Mouse (Mus musculus) kidney, embryonic 15.5 days (tissue): ENCODE results near the gene Mtus2. TPM values are rescaled to one million over a fixed set of nuclear protein-coding genes. Genes with fewer than 3 reads are reported as not detected.
"Not testable (repeated sequence)": the region's sequence is repeated elsewhere in the genome, so short reads cannot be mapped to it uniquely, and the experiment has no call there.

Experiments
- ATAC-seq: fragments of 200-750 bp; cut with Nextera tagmentation; replicated peaks from 2 replicates; pipeline ENCODE4 v1.8.0; 2017; ENCODE audit warnings: moderate TSS enrichment; ENCODE audit not compliant: low FRiP score
- H3K27ac ChIP-seq: fragments of 300-500 bp; sonication (generic); 2 replicates; pipeline ENCODE4 v1.5.1; 2015; ENCODE audit warnings: mild to moderate bottlenecking, inconsistent platforms
- H3K27me3 ChIP-seq: fragments of 300-500 bp; sonication (generic); 2 replicates; pipeline ENCODE4 v1.6.1; 2015; ENCODE audit warnings: inconsistent platforms
- H3K36me3 ChIP-seq: fragments of 300-500 bp; sonication (generic); 2 replicates; pipeline ENCODE4 v1.6.1; 2015; ENCODE audit warnings: inconsistent platforms
- H3K4me1 ChIP-seq: fragments of 300-500 bp; sonication (generic); 2 replicates; pipeline ENCODE4 v1.6.1; 2015; ENCODE audit warnings: inconsistent platforms
- H3K4me2 ChIP-seq: fragments of 300-500 bp; sonication (generic); 2 replicates; pipeline ENCODE4 v1.6.1; 2015; ENCODE audit warnings: moderate library complexity, mild to moderate bottlenecking, inconsistent platforms
- H3K4me3 ChIP-seq: fragments of 300-500 bp; sonication (generic); replicated peaks from 2 replicates; pipeline ENCODE4 v1.5.1; 2015; ENCODE audit warnings: mild to moderate bottlenecking, inconsistent platforms
- H3K9ac ChIP-seq: fragments of 300-500 bp; sonication (generic); 2 replicates; pipeline ENCODE4 v1.6.1; 2015; ENCODE audit warnings: mild to moderate bottlenecking, inconsistent platforms
- H3K9me3 ChIP-seq: fragments of 300-500 bp; sonication (generic); replicated peaks from 2 replicates; pipeline ENCODE4 v1.6.1; 2016; ENCODE audit warnings: inconsistent platforms
- WGBS: fragments of 180-500 bp; shearing (Covaris S2); methylation state at CpG from one replicate; pipeline ENCODE4 v1.1.7; 2015; ENCODE audit warnings: mixed read lengths; 5-methylcytosine and 5-hydroxymethylcytosine counted together
- polyA plus RNA-seq: library from polyadenylated mRNA; unstranded; fragments of >200 nt; fragmentation: Nextera tagmentation; extraction: Ambion mirVana; gene quantifications from 2 replicates; pipeline ENCODE4 v1.2.1, GENCODE M21; 2015

Mtus2 gene
- polyA plus RNA-seq, 1 experiment from 2014 or later, result 3.6 TPM

DNA sequence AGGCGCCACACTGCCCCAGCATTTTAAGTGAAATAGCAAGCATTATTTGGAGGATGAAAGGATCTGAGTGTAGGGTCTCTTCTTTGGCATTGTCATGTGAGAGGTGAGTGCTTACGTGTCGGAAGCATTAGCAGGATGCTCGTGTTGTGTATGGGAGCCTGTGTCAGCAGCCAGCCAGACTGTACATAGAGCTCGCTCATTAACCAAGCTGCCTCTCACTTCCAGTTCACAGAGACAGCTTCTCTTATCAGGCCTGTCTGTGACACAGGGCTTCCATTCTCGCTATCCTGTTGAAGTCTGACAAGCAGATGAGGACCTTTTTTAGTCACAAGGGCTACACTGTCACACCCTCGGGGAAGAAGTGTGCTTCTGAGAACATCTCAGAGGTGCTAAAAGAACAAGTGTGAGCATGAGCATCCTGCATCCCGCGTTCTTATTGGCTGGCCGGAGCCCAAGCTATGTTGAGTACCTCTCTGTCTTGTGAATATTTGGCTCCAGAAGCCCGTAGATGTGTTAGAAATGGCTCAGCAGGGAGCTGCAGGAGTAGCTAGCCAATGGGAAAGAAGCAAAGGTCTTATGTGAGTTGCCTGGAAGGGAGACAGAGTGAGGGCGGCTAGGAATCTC is 189.2 kb downstream of the Mtus2 start:
- no peak for ATAC-seq
- WGBS, result 82% methylated on average over 12 of the region's 12 CpGs
- no peaks in the 10 kb centered on the region for H3K4me1 ChIP-seq
- no peak overlapping the region for H3K9ac ChIP-seq
- H3K27ac ChIP-seq, result no peak overlapping the region
- no peaks in the 10 kb centered on the region for H3K27me3 ChIP-seq
- H3K4me2 ChIP-seq, result no peak overlapping the region
- no peak overlapping the region for H3K4me3 ChIP-seq
- no peaks in the 10 kb centered on the region for H3K36me3 ChIP-seq
- 0 out of 2 replicates have a peak, but pooled peaks cover 4% of the 10 kb centered on the region for H3K9me3 ChIP-seq

DNA sequence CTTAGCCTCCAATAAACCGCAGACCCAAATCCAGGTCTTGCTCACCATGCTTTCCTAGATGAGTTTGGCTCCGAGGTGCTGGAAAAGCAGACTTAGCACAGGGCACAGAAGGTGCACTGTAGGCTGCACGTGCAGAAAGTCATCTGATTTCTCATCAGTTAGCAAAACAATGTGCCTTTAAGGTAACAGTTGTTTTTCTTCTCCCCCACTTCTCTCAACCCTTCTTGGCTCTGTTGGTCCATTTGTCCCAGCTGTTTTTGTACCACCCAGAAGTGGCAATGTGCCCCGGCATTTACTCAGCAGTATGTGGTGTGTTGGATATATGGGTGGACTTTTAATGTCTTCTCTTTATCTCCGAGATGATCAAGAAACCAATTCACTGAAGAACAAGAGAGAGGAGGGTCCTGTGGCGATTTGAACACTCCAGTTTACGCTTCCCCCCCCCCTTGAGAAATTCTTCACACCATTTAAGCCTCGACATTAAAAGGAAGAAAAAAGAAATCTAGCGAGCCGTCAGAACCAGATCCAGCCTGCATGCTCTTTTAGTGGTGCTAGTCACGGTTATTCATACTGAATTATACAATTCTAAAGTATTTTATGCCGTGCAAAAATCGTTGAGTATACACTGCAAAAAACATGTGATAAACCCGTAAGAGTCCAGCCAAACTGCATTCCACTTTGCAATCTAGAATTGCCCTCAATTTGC is 194.9 kb downstream of the Mtus2 start:
- no peak overlapping the region for H3K9ac ChIP-seq
- no peaks in the 10 kb centered on the region for H3K36me3 ChIP-seq
- H3K27ac ChIP-seq, result no peak overlapping the region
- no peak overlapping the region for H3K4me2 ChIP-seq
- H3K4me1 ChIP-seq, result 0 out of 2 replicates have a peak, but pooled peaks cover 4% of the 10 kb centered on the region
- WGBS, result 61% methylated on average over 14 of the region's 14 CpGs
- H3K27me3 ChIP-seq, result no peaks in the 10 kb centered on the region
- no peak overlapping the region for H3K4me3 ChIP-seq
- H3K9me3 ChIP-seq, result 0 out of 2 replicates have a peak, but pooled peaks cover 4% of the 10 kb centered on the region
- no peak for ATAC-seq

DNA sequence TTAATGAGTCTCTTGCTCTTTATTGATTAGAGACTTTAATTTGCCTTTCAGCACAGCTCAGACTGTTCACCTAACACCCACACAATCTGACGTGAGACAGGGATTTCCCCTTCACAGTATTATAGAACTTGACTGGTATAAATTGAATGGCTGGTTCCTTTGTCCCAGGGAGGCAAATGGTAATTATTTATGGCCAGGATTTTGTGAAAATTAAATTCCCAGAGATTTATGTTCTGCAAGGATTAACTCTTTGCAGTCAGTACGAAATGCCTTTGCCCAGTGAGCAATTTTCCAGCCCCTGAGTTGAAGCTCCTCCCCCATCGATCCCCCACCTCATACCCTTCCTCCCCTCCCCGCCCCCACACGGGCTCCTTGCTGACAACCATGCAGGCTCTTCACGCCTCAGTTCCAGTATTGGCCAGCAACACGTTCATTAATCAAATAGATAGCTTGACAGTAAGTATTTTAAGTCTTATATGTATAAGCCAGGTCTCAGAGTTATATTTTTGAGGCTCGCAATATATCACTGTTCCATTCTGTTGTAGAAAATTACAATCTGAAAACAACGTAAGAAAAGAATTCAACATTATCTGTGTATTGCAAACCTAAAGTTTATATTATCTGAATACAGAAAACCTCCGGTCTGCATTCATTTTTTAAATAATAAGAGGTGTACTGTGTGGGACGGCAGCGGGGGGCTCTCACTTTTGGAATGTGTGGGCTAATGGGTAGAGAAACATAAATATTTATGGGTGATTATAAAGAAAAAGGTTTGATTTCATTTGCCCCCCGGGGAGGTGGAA is 195.7 kb downstream of the Mtus2 start:
- WGBS, result 49% methylated on average over 13 of the region's 13 CpGs
- H3K9me3 ChIP-seq, result 0 out of 2 replicates have a peak, but pooled peaks cover 4% of the 10 kb centered on the region
- no peak overlapping the region for H3K4me3 ChIP-seq
- H3K36me3 ChIP-seq, result no peaks in the 10 kb centered on the region
- H3K4me1 ChIP-seq, result 0 out of 2 replicates have a peak, but pooled peaks cover 4% of the 10 kb centered on the region
- ATAC-seq, result no peak
- H3K27ac ChIP-seq, result no peak overlapping the region
- H3K27me3 ChIP-seq, result no peaks in the 10 kb centered on the region
- no peak overlapping the region for H3K9ac ChIP-seq
- no peak overlapping the region for H3K4me2 ChIP-seq

DNA sequence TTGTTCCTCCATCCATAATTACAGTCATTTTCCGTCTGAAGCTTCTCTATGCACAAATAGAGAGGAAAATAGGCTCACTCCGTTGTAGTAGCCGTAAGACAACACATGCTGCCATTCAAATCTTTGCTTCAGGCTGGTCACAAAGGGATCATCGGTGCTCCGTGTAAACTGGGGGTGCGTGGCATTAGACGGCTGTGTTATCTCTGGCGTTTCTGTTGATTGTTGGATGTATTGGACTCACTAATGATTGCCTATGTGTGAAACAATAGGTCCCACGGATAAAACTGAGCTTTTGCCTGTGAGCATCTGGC is 196.2 kb downstream of the Mtus2 start:
- H3K27ac ChIP-seq, result no peak overlapping the region
- H3K36me3 ChIP-seq, result no peaks in the 10 kb centered on the region
- no peak overlapping the region for H3K4me3 ChIP-seq
- H3K9ac ChIP-seq, result no peak overlapping the region
- no peak overlapping the region for H3K4me2 ChIP-seq
- whole genome bisulfite sequencing, result 74% methylated on average over 9 of the region's 9 CpGs
- H3K9me3 ChIP-seq, result 0 out of 2 replicates have a peak, but pooled peaks cover 4% of the 10 kb centered on the region
- 0 out of 2 replicates have a peak, but pooled peaks cover 4% of the 10 kb centered on the region for H3K4me1 ChIP-seq
- no peaks in the 10 kb centered on the region for H3K27me3 ChIP-seq
- ATAC-seq, result no peak

DNA sequence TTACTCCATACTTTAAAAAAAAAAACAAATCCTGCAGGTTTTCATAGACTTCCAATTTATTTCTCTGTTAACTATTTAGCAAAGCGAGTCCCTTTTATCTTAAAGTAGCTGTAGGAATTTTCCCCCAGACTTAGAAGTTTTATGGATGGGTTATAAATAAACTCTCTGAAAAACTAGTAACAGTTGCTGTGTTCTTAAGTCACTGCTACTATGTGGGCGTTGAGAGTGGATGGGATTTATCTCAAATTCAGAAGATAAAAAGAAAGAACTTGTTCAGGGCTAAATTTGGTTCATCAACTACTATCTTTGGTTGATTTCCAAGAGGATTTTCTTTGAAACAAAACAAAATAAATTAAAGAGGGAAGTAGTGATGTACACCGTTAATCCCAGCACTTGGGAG is 197.6 kb downstream of the Mtus2 start:
- no peak overlapping the region for H3K4me2 ChIP-seq
- no peaks in the 10 kb centered on the region for H3K9me3 ChIP-seq
- H3K27me3 ChIP-seq, result no peaks in the 10 kb centered on the region
- H3K36me3 ChIP-seq, result no peaks in the 10 kb centered on the region
- H3K4me3 ChIP-seq, result no peak overlapping the region
- no peak overlapping the region for H3K27ac ChIP-seq
- WGBS, result 75% methylated on average over 3 of the region's 3 CpGs
- H3K9ac ChIP-seq, result no peak overlapping the region
- no peak for ATAC-seq
- H3K4me1 ChIP-seq, result 0 out of 2 replicates have a peak, but pooled peaks cover 4% of the 10 kb centered on the region

DNA sequence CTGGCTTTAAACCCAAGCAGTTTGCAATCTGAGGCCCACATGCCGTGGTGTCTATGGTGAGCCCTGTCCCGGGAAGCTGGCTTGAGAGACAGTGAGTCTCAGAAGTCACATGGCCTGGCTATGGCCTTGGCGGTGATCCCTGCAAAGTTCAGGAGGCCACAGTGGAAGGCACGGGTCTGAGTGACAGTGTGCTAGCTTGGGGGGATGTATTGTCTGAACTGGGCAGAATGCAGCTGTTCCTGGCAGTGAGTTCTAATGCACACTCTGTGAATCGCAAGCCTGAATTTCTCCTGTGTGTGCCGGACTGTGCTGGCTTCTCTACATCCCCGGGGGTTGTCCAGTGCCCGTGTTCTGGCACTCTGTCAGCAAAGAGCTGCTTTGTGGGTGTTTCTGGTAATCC is 202.2 kb downstream of the Mtus2 start:
- H3K9me3 ChIP-seq, result no peaks in the 10 kb centered on the region
- no peak overlapping the region for H3K4me3 ChIP-seq
- no peak overlapping the region for H3K9ac ChIP-seq
- no peak for ATAC-seq
- H3K36me3 ChIP-seq, result no peaks in the 10 kb centered on the region
- 38% methylated on average over 8 of the region's 8 CpGs for WGBS
- no peak overlapping the region for H3K27ac ChIP-seq
- H3K27me3 ChIP-seq, result no peaks in the 10 kb centered on the region
- no peak overlapping the region for H3K4me2 ChIP-seq
- 0 out of 2 replicates have a peak, but pooled peaks cover 3% of the 10 kb centered on the region for H3K4me1 ChIP-seq

DNA sequence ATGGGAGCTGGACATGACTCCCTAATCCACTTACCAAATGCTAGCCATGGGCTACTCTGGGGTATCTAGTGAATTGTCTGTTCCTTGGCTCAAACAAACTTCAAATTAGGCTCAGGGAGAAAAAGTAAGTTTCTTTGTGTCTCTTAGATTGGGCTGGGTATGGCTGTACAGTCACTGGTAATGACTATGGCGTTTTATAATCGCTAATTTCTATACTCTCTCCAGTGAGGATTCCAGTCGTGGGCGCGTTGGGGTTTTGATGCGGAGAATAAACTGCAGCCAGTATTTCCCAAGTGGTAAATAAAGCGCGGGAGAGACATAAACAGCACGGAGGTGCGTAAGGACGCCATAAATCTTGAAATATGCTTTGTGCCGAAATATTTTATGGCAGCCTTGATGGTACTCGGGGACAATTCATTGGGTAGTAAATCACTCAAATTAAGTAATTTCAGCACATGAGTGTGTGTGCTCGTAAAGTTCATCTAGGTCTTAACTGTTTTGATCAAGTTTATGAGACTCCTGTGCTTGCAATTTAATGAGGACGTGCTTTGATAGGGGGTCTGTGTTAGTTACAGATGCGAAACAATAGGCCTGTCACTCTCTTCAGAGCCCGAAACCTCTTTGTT is 203.5 kb downstream of the Mtus2 start:
- Histone ChIP-seq H3K4me3 (no peak overlapping the region), H3K9me3 (no peaks in the 10 kb centered on the region), H3K4me1 (0 out of 2 replicates have a peak, but pooled peaks cover 3% of the 10 kb centered on the region), H3K4me2 (no peak overlapping the region), H3K36me3 (no peaks in the 10 kb centered on the region), H3K27me3 (no peaks in the 10 kb centered on the region), H3K27ac (no peak overlapping the region), H3K9ac (no peak overlapping the region)
- WGBS, result 56% methylated on average over 17 of the region's 17 CpGs
- ATAC-seq, result no peak

DNA sequence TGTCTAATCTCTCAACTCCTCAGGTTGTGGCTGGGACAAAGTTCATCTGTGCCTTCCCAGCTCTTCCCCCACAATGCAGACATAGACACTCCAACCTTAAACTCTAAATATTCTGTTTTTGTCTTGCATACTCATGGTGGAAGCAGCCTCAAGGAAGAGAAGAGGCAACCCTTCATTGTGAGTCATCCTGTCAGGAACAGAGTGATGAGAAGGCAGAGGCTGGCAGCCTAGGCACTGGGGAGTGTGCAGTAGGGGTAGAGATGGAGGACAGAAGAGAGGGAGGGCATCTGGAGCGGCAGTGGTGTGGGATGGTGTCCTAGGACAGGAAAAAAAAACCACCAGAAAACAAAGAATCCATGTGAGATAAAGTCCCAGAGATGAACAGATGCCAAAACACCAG is 208.0 kb downstream of the Mtus2 start:
- H3K4me3 ChIP-seq, result no peak overlapping the region
- H3K9me3 ChIP-seq, result no peaks in the 10 kb centered on the region
- no peaks in the 10 kb centered on the region for H3K36me3 ChIP-seq
- no peaks in the 10 kb centered on the region for H3K27me3 ChIP-seq
- 0 out of 2 replicates have a peak, but pooled peaks cover 3% of the 10 kb centered on the region for H3K4me1 ChIP-seq
- H3K4me2 ChIP-seq, result no peak overlapping the region
- no peak for ATAC-seq
- no peak overlapping the region for H3K9ac ChIP-seq
- WGBS, result 83% methylated on average over 1 of the region's 1 CpGs
- no peak overlapping the region for H3K27ac ChIP-seq

DNA sequence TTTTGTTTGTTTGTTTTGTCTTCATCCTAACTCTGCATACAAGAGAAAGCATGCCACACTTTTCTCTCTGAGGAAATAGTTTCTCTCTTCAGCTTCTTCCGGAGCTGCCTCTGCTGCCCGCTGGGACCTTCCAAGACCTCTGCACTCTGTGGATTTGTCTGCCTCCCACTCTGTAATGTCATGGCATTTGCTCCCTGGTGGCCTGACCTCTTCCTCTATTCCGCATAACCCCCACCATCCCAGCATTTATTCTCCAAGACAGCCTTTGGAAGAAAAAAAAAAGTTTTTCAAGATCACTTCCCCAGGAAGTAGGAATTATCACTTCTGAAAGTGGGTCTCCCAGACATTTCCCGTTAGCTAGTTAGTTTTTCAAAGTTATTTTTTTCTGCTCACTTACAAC is 218.0 kb downstream of the Mtus2 start:
- Histone ChIP-seq H3K36me3 (no peaks in the 10 kb centered on the region), H3K27ac (no peak overlapping the region), H3K4me1 (no peaks in the 10 kb centered on the region), H3K9ac (no peak overlapping the region), H3K27me3 (no peaks in the 10 kb centered on the region), H3K9me3 (no peaks in the 10 kb centered on the region), H3K4me3 (no peak overlapping the region), H3K4me2 (no peak overlapping the region)
- WGBS, result 21% methylated on average over 4 of the region's 4 CpGs
- no peak for ATAC-seq

DNA sequence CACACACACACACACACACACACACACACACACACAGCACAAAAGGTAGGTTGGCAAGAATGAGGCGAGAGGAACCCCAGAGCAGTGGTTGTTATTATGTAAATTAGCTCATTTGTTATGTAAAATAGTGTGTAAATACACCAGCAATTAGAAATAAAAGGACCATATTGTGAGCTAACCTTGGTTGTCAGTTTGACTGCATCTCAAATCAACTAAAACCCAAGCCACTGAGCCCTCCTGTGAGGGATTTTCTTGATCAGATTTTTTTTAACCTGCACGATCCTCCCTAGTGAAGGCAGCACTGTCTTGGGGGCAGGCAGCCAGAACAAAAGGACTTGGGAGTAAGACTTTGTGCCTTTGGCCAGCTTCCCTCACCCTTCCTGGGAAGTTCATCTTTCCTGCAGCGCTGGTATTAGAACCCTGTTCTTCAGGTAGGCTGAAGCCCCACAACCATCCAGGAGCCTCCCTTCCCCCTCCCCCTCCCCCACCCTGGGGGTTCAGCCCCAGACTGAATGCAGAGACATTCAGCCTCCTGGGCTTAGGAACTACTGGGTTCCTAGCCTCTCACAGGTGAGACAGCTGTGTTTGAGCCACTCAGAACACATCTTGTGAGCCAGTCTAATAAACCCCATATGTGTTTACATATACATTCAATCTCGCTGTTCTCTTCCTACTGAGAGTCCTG is 218.8 kb downstream of the Mtus2 start:
- Histone ChIP-seq H3K9ac (no peak overlapping the region), H3K9me3 (no peaks in the 10 kb centered on the region), H3K4me1 (no peaks in the 10 kb centered on the region), H3K27ac (no peak overlapping the region), H3K27me3 (no peaks in the 10 kb centered on the region), H3K4me2 (no peak overlapping the region), H3K4me3 (no peak overlapping the region), H3K36me3 (no peaks in the 10 kb centered on the region)
- ATAC-seq, result no peak
- 78% methylated on average over 4 of the region's 4 CpGs for WGBS

DNA sequence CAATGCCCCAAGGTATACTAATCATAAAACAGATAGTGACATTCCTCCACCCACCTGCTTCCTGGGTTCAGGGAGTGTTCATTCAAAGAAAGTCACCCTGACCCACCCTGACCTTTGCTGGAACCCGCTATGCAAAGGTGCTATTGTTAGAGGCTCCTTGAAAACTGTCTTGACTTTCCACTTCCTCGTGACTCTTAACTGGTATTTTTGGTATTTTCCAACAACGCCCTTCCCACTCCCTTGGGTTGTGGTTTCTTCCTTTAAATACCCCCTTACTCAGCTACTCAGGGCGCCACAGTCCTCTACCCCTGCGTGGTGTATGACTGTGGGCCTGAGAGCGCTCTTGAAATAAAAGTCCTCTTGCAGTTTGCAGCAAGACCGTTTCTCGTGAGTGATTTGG is 219.4 kb downstream of the Mtus2 start:
- WGBS, result 88% methylated on average over 8 of the region's 8 CpGs

More for the DNA sequence above, 219.4 kb downstream of the Mtus2 start:
- not testable (repeated sequence) for H3K9me3 ChIP-seq, H3K4me1 ChIP-seq, ATAC-seq, H3K4me2 ChIP-seq, H3K9ac ChIP-seq, H3K27ac ChIP-seq, H3K36me3 ChIP-seq, H3K27me3 ChIP-seq, H3K4me3 ChIP-seq
